17 mouse cellular contexts compared by ENCODE assay signal in the genomic region with DNA sequence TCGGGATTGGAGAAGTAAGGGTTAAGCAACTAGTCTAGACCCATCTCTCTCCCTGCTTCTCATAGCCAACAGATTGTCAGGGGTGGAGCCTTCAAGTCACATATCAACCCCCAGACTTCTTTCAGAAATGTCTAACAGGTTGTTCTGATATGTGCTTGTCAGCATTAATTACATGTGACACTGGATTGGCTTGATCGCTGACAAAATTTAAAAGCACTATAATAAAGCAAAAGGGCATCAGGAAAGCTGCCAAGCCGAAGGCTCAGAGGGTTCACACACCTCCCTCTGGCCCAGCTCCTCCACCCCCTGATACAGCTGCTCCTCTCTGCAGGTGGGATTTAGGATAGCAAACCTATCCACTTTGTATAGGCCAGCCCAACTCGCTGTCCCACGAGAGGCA.
DNase-seq lines count a peak whose midpoint lies in the region; ATAC-seq and TF ChIP-seq lines count a peak whose summit lies in the region.
"Had no signal": no experiment of that assay in that cellular context is flagged by ENCODE, and none has a peak within 500 bp of the region (broad histone marks: within the 10 kb centered on the region; RNA-seq: fewer than 3 reads in every experiment).

No protein-coding gene starts in this region.

- no peaks in the 10 kb centered on the region for H3K36me3 ChIP-seq in hindbrain, embryonic 13.5 days
- H3K36me3 ChIP-seq in hindbrain, embryonic 10.5 days, result no peaks in the 10 kb centered on the region
- no peaks in the 10 kb centered on the region for H3K36me3 ChIP-seq in intestine, embryonic 16.5 days (ENCODE audit: control insufficient read depth, insufficient read depth, low read length)
- H3K36me3 ChIP-seq: heart, embryonic 12.5 days; intestine, embryonic 15.5 days; liver, embryonic 12.5 days; midbrain, embryonic 15.5 days had no signal

- TF ChIP-seq CTCF in layer of hippocampus, adult 2 months (conservative IDR thresholded peaks at IDR 0.05), result no peak

- H3K4me2 ChIP-seq in hindbrain, embryonic 13.5 days, result no peak overlapping the region
- no peak overlapping the region for H3K4me2 ChIP-seq in intestine, embryonic 16.5 days (ENCODE audit: low read depth, low read length)
- H3K4me2 ChIP-seq: heart, embryonic 12.5 days; intestine, embryonic 15.5 days; liver, embryonic 12.5 days; midbrain, embryonic 15.5 days had no signal

- ATAC-seq in hindbrain, embryonic 13.5 days (ENCODE audit: low FRiP score), result no peak
- ATAC-seq in intestine, embryonic 16.5 days, result no peak
- ATAC-seq: intestine, embryonic 15.5 days; liver, embryonic 12.5 days; midbrain, embryonic 15.5 days had no signal

- 59% methylated on average over 5 of the region's 5 CpGs for WGBS in hindbrain, embryonic 13.5 days
- 67% methylated on average over 5 of the region's 5 CpGs for WGBS in hindbrain, embryonic 10.5 days
- 76% methylated on average over 5 of the region's 5 CpGs for WGBS in intestine, embryonic 16.5 days

- peaks cover 42% of the 10 kb centered on the region for H3K4me1 ChIP-seq in hindbrain, embryonic 13.5 days (replicated peaks)
- peaks cover 6% of the 10 kb centered on the region for H3K4me1 ChIP-seq in hindbrain, embryonic 10.5 days (replicated peaks)
- H3K4me1 ChIP-seq in intestine, embryonic 16.5 days (ENCODE audit: control insufficient read depth, insufficient read depth, low read length), result 0 out of 2 replicates have a peak, but pooled peaks cover 2% of the 10 kb centered on the region
- H3K4me1 ChIP-seq: liver, embryonic 12.5 days had no signal

- no peak overlapping the region for H3K9ac ChIP-seq in hindbrain, embryonic 13.5 days
- H3K9ac ChIP-seq in intestine, embryonic 16.5 days (ENCODE audit: low read depth, low read length), result no peak overlapping the region
- H3K9ac ChIP-seq: heart, embryonic 12.5 days; intestine, embryonic 15.5 days; liver, embryonic 12.5 days; midbrain, embryonic 15.5 days had no signal

- no peaks in the 10 kb centered on the region for H3K9me3 ChIP-seq in hindbrain, embryonic 13.5 days
- no peaks in the 10 kb centered on the region for H3K9me3 ChIP-seq in hindbrain, embryonic 10.5 days
- H3K9me3 ChIP-seq in intestine, embryonic 16.5 days (ENCODE audit: control insufficient read depth, low read length), result no peaks in the 10 kb centered on the region
- H3K9me3 ChIP-seq: heart, embryonic 12.5 days; intestine, embryonic 15.5 days; liver, embryonic 12.5 days; midbrain, embryonic 15.5 days had no signal

- no peak overlapping the region for H3K4me3 ChIP-seq in hindbrain, embryonic 13.5 days
- H3K4me3 ChIP-seq in hindbrain, embryonic 10.5 days, result no peak overlapping the region
- H3K4me3 ChIP-seq in layer of hippocampus, adult 2 months, result no peak overlapping the region
- H3K4me3 ChIP-seq in intestine, embryonic 16.5 days (ENCODE audit: low read length), result no peak overlapping the region
- H3K4me3 ChIP-seq: heart, embryonic 12.5 days; intestine, embryonic 15.5 days; liver, embryonic 12.5 days; midbrain, embryonic 15.5 days had no signal

- DNase-seq in cerebellum, adult 11 months, result peak; percentile 35
- DNase-seq in cerebellum, postnatal 14 days, result no peak
- no peak for DNase-seq in hindbrain, embryonic 10.5 days (ENCODE audit: low spot score)
- DNase-seq in layer of hippocampus, adult 2 months (ENCODE audit: low spot score in 2 of 2), result no peak
- no peak for DNase-seq in layer of hippocampus, adult 18-20 months (ENCODE audit: low spot score in 2 of 2)
- peak; percentile 72 for DNase-seq in kidney, postnatal 14 days
- DNase-seq: adrenal gland, postnatal 10 days; embryo, embryonic 11 days; layer of hippocampus, postnatal 36 days; left cerebral cortex, postnatal 4 days had no signal

- no peaks in the 10 kb centered on the region for H3K27me3 ChIP-seq in hindbrain, embryonic 13.5 days
- no peaks in the 10 kb centered on the region for H3K27me3 ChIP-seq in hindbrain, embryonic 10.5 days (ENCODE audit: insufficient read depth, poor library complexity, severe bottlenecking)
- H3K27me3 ChIP-seq in intestine, embryonic 16.5 days (replicated peaks; ENCODE audit: control insufficient read depth, insufficient read depth, low read length), result no peaks in the 10 kb centered on the region
- H3K27me3 ChIP-seq: CH12.LX; heart, embryonic 12.5 days; intestine, embryonic 15.5 days; liver, embryonic 12.5 days; midbrain, embryonic 15.5 days had no signal

- H3K27ac ChIP-seq in hindbrain, embryonic 13.5 days, result peak overlapping the region; percentile 13; the same call in 1 of the 2 replicates
- H3K27ac ChIP-seq in hindbrain, embryonic 10.5 days, result no peak overlapping the region
- H3K27ac ChIP-seq in layer of hippocampus, adult 2 months, result 0 out of 2 replicates have a peak overlapping the region, but pooled peaks have one; percentile 8
- no peak overlapping the region for H3K27ac ChIP-seq in intestine, embryonic 16.5 days (ENCODE audit: low read length)
- H3K27ac ChIP-seq: intestine, embryonic 15.5 days; liver, embryonic 12.5 days; midbrain, embryonic 15.5 days had no signal

Comparison
In these comparisons a context has a peak if more than half of its experiments do, and no peak if none do; other contexts are left out.
1. DNase-seq: peak in cerebellum, adult 11 months (single experiment) and kidney, postnatal 14 days (single experiment); none in cerebellum, postnatal 14 days (0 of 2), hindbrain, embryonic 10.5 days (single experiment), layer of hippocampus, adult 2 months (0 of 2) and layer of hippocampus, adult 18-20 months (0 of 2).
2. H3K27ac ChIP-seq: peak in hindbrain, embryonic 13.5 days (single experiment) and layer of hippocampus, adult 2 months (single experiment); none in hindbrain, embryonic 10.5 days (single experiment) and intestine, embryonic 16.5 days (single experiment).